Mouse (Mus musculus): ENCODE data around the gene Teddm1b.
"Not testable (repeated sequence)": the region's sequence is repeated elsewhere in the genome, so short reads cannot be mapped to it uniquely, and the experiment has no call there.

Teddm1b gene

DNA sequence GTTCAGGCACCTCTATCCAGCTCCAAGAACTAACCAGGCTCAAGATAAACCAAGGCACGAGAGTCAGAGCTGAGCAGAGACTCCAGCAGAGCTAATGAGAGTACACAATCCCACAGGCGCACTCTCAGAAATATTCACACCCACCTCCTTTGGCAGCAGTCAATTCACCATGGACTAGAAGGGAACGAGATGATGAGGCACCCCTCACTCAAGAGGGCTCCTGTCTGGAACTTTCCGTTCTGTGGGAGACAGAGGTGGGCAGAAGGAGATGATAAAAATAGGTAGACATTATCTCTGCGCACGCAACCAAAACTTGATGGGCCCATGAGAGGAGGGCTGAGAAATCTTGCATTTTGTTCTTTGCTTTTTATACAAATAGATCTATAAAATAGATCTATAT lies at the start of gene Teddm1b:
TSS of gene Teddm1b (plus strand) at position 301 of the 400 bp plus-strand sequence.
- no peak for DNase-seq

DNA sequence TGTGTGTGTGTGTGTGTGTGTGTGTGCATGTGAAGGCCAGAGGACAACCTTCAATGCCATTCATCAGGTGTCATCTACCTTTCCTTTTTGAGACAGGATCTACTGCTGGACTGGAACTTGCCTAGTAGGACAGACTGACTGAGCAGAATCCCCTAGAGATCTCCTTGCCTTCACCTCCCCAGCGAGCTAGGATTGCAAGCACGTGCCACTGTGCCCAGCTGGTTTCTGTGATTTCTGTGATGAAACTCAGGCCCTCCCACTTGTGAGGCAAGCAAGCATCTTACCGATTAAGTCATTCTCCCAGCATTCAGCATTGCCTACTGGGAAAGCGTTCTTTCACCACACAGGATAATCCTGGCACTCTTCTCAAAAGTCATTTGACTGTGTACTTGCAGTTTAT lies 43.4 kb upstream of the Teddm1b start:
- no peak for DNase-seq

DNA sequence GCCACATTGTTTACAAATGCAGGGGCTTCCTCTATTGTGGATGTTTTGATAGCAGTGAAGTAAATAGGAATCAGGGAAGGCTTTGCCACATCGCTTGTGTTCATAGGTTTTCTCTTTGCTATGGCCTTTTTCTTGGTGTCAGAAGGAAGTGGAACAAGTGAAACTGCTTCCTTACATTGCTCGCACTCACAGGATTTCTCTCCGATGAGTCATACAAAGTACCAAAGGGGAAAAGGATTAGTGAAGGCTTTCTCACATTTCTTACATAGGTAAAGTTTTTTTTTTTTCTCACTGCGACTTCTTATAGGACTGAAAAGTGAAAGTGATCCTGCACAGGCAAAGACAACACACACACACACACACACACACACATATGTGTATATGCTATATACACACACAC lies 38.1 kb upstream of the Teddm1b start:
- DNase-seq: no peak

DNA sequence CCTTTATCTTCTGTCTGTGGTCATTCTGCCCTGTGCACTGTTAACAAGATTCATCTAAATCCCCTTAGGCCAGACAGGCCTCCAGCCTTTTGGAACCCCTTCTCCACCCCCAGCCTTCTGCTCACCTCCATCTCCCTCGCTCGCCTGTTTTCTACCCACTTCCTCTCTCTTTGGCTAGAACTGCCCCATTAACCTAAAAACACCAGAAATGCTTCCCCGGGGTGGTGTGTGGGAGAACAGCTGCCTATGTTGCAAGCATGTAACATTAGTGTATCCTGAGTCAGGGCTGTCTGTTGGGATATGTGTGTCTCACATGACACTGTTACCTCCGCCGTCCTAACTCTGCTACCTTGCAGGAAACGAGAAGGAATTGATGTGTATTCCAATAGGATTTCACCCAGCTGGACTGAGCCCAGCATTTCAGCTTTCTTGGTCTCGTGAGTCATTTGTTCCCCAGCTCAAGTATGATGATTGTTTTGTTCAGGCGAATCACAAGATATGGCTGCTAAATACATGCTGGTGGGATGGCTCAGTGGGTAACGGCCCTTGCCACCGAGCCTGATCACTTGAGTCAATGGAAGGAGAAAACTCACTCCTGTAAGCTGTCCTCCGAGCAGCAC lies 31.9 kb upstream of the Teddm1b start:
- no peak for DNase-seq

DNA sequence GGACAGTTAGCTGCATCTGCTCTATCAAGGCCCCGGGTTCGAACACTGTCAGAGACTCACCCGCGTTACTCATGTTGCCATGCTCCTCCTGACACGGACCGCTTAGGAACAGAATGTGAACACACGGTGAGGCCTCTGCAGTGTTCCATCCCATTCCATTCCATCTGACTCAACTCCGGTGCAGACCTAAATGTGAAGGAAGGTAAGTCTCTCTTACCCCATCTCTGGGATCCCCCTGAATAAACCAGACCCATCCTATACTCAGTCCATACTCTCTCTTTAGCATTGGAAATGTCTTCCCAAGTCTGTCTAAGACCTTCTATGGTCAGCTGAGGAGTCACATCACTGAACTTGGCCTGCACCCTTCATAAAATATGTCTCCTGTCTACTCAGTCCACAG lies 30.1 kb upstream of the Teddm1b start, which contains the start of gene Rgsl1:
TSS of gene Rgsl1 (minus strand) at position 101 of the 400 bp plus-strand sequence.
- no peak for DNase-seq

DNA sequence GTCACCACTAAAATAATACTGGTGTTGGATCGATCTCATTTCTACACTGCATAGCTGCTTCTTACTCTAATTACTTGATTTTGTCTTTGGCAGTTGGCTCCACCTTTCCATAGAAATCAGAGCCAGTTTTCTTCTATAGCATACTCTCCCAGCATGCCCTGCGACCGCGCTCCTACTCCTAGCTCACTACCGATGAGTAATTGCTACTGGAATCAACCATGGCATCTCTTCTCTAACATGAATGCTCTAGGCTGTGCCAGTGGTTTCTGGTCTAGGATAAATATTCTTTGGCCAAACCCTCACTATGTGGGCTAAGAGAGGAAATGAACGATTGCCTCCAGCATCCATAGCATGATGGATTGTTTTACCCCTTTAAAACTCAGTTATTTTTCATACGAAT lies 27.7 kb upstream of the Teddm1b start:
- DNase-seq: no peak

DNA sequence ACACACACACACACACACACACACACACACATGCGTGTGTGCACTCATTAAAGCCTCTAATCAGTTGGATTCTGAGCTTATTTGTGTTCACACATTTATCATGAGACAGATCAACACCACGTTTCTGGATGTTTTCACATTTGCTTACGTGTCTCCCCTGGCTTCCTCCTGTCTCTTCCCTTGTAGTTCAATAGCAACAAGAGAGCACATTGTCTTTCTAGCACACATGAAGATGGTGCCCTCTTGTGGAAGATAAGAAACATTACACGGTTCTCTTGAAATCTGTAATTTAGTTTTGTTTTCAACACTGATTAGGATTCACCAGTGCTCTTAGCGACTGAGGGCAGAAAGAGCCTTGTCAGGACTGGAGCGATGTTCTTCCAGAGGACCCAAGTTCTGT lies 27.3 kb upstream of the Teddm1b start:
- DNase-seq: peak; percentile 6

DNA sequence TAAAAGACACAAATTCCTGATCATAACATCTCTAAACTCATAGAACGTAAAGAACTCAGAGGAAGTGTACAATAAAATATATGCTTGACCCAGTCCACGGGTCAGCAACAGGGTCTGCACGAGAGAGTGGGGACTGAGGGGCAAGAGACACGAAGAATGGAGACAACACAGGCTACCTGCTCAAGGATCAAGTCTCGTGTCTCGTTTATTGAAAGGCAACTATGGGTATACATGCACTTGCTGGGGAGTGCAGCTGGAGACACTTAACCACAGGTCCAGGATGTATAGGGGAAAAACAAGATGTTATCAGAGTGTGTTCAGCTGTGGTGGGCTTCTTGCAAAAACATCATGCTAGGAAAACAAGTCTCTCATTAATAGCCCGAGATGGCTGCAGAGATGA lies 21.4 kb upstream of the Teddm1b start:
- not testable (repeated sequence) for DNase-seq

DNA sequence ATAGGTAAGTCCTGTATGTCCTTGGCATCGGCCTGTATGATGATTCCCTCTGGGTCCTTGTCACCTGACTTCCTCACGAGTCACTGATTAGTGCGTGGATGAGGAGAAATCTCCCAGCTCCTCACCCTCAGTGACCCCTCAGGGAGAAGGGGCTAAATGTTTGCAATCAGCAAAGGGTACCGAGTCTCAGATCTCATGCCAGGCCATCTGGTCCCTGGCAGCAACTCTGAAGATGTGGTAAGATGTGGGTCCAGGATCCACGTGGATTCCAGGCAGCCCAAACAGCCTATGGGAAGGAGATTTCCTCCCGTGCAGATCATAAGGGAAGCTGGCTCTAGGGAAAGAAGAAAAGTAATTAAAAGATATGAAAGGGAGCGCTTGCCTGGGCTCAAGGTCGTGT lies 18.2 kb upstream of the Teddm1b start:
- no peak for DNase-seq

DNA sequence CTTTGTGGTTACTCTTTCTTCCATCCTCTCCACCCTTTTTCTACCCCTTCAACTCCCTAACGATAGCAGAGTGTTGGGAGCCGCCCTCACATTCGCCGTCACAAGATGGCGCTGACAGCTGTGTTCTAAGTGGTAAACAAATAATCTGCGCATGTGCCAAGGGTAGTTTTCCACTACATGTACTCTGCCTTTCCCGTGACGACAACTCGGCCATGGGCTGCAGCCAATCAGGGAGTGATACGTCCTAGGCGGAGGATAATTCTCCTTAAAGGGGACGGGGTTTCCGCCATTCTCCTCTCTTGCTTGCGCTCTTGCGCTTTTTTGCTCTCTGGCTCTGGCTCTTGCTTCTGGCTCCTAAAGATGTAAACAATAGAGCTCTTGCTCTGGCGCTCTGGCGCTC lies 6.2 kb downstream of the Teddm1b start:
- DNase-seq: not testable (repeated sequence)

DNA sequence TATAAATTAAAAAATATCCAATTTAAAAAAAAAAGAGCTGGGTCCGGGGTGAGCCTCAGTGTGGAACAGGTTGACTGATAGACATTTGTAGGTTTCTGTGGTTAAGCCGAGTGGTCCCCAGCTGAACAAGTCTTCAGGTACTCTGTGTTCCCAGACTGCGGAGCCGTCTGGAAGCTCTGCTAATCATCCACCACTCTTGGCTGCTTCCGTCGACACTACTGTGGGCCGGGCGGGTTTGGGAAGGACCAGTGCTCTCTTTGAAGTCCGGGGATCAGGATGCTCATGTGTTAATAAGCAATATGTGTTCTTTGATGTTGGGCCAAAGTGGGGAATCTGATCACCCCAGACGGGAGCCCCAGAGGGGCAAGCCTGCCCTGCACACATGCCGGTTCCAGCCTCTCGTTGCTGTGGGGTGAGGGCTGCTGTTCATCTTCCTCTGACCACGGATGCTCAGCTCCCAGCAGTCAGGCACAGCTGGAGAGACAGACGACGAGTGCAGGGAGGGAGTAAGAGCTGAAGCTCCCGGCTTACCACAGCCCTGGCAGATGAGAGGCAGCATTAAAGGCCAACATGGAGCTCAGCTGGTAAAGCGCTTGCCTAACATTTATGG lies 12.0 kb downstream of the Teddm1b start:
- no peak for DNase-seq

DNA sequence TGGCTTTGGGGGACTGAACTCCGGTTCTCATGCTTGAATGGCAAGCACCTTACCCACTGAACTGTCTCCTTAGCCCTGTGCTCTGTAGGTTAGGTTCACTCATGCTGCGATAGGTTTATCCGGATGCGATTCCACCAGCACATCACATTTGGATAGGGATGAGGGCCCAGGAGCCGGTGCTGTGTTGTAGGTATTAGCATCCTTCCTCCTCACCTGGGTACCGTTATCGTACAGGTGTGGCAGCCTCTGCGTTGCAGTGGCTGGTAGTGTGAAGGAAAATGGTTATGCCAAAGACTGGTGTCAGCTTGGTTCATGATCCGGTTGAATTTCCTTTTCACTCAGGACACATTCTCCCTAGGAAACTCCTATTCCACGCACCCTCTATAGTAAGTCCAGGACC lies 16.0 kb downstream of the Teddm1b start:
- DNase-seq: no peak

DNA sequence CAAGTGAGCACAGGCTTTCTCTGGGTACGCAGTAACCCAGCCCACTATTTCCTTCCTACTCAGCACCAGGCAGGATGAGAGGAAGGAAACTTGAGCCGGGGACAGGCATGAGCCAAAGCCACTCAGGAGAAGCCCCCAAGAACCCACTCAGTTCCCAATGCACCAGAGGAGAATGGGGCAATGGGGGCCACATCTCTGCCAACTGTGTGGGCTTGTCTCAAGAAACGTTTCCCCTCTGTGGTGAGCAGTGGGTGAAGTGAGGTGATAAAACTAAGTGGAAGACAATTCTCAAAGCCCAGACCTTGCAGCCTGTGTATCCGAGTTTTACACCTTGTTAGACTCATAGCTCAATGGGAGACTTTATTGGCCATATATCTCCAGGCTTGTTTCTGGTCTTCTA lies 17.3 kb downstream of the Teddm1b start, which contains the start of gene Teddm1a:
TSS of gene Teddm1a (plus strand) at position 301 of the 400 bp plus-strand sequence.
- DNase-seq: no peak

DNA sequence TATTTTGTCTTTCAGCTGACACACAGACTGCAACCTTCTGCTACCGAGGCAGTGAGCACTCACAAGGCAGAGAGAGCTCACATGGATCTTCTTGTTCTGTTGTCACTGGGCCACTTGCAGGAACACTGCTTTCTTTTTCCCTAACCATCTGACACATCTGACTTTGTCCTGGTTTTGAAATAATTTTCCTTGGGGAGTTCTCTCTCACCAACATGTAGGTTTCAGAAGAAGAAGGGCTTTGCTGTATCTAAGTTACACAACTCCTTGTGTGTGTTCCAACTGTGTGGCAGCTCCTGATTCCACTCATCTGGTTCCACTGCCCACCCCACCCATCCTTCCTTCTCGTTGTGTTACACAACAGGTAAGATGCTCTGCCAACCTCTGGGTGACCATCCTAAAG lies 19.6 kb downstream of the Teddm1b start:
- DNase-seq: no peak

DNA sequence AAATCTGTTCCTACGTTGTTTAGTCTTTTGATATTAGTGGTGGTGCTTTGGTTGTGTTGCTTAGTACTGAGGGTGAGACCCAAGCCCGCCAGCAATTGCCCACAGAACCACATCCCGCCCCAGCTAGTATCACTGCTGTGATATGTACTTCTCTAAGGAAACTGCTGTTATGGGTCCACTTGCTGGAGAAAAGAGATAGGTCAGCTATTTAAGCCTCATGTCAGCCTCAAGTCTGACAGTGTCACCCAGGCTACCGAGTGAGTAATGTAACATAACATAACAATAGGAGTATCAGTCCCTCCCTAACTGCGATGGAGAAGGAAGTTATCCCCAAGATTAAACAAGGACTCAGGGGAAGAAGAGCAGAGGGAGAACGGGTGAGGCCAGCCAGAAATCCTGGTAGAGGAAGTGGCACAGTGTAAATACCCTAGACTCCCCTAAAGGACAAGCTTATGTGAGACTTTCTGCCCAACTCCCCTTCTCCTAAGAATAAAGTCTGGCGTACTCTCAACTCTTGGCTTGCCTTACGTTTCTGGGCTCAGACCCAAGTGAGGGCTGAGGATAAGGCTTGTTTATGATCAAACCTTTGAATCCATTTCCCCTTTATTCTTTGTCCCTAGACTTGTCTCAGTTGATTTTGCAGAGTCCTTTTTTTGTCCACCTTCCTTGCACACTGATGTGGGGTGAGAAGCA lies 20.2 kb downstream of the Teddm1b start:
- no peak for DNase-seq

DNA sequence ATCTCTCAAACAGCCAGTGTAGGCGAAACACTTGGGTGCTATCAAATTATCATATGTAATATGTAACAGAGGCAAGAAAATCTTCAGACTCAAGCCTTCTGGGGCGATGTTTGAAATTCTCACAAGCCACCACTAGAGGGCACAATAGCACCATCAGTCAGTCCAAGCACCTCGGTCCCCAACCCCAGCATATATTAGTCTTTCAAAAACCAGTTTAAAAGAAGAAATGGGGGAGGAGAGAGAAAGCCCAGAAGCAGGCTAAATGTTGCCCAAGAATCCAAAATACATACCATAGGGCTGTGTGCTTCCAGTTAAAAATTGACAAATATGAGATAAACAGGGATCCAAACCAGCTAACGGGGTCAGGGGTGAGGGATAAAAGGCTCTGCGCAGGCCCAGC lies 20.8 kb downstream of the Teddm1b start:
- DNase-seq: peak; percentile 80

DNA sequence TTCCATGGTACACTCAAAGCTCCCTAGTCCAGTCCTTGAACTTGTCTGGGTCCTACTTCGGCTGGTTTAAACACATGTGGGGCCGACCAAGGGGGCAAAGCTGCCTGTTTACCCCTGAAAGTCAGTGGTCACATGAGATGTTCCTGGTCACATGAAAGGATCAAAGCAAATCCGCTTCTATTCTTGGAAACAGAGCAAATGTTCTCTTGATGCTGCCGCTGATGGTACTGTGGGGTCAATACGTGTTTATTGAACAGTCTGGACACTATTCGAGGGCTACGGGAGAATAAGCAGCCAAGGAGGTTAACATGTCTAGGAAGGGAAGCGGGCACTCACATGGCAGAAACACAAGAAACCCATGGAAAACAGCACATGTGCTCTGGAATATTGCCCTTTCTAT lies 23.1 kb downstream of the Teddm1b start:
- DNase-seq: no peak

DNA sequence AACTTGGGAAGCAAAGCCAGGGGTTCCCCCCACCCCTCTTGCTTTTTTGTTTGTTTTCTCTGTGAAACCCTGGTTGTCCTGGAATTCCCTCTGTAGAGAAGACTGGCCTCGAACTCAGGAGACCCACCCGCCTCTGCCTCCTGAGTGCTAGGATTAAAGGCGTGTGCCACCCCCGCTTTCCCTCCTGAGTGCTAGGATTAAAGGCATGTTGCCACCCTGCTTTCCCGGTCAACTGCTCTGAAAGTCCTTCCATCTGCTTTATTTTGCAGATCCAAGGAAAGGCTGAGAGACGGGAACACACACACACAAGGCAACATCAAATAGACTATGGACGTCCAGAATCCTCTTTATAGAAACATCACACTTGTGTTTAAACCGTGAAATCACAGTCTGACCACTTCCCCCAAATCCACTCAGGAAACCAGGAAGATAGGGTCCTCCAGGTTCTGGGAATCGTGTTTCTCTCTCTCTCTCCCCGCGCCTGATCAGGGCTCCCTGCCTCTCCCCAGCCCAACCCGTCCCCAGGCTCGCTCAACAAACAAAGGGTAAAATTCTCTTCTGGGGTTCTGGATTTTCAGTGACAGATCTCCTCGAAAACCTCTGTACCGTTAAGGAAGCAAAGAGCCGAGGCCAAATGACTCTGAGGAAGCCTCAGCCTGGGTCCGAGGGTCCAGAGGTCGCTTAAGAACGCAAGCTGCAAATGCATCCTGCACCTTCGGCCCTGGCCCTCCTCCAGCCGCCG lies 25.0 kb downstream of the Teddm1b start:
- no peak for DNase-seq

DNA sequence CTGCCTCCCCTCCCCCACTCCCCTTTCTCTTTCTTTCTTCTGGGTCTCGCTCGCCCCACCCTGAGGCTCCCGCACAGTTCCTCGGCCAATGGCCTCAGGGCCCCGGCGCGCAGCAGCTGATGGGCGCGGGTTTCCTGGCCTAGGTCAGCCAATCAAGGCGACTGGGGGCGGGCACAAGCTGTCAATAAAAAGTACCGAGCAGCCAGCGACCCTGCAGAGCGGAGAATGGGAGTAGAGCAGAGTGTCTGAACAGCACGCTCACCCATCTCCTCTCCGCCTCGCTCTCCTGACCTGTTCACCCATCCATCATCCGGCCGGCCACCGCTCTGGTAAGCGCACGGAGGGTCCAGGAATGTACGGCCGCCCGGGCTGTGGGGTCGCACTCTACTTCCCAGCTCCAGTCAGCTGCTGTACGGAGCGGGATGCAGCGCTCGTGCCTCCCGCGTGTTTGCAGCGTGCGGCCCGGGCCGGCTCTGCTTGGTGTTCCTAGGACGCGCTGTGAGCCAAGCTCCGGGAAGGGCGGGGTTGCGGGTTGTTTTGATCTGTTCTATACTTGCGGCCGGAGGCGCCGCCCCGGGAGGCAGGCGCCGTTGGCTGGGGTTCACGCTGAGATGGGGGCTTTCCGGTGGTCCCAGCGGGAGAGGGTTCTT lies 25.7 kb downstream of the Teddm1b start, which contains the start of the genes Glul and Teddm2:
TSS of gene Glul (plus strand) at position 214 of the 650 bp plus-strand sequence.
TSS of gene Teddm2 (minus strand) at position 498 of the 650 bp plus-strand sequence.
- DNase-seq: peak; percentile 99

DNA sequence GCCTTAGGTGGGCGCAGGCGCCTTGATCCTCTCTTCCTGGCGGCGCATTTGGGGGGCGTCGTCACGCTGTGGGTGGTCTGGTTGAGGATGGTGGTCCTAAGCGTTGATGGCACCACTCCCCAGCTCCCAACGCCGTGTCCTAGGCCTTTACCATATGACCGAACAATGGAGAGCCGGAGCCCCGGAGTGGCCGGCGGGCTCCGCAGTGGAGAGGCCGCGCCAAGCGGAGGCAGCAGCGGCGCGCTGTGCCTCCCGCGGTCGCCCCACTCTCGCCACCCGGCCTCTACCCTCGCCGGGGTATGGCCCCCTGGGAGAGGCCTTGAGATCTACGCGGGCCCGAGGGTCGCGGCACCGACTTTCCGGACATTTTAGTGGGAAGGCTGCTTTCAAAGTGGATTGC lies 26.2 kb downstream of the Teddm1b start:
- no peak for DNase-seq

DNA sequence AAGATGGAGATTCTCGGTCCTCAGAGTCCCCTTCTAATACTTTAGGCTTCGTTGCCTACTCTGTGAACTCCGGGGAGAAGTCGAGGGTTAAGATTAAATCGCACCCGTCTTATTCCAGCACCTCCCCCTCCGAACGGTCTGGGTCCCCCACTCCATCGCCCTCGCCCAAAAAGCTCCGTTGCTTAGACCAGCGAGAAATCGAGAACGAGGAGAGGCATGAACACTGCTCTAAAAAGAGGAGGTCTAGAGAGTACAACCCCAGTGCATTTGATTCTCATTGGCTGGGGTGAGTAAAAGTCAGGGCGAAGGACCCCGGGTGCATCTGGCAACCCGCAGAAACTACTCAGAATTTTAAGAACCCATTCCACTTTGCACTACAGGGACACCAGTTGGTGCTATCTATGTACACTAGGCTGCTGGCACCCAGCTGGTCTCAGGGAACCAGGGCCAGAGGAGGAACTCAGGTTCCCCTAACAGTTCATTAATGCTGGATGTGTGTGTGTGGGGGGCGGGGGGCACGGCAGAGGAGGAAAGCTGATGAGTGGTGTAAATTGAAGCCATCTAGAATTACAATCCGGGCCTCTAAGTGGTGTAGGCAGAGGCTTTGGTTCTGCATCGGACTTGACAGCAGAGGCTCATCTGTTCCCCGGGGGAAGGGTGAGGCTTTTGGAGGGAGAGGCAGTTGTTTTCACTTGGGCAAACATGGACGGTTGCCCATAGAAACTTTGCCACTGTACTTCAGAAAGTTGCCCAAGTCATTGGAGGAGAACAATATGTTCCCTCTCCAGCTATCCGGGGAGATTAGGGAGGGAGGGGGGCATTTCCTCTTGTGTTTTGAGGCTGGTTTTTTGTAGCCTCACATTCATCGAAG lies 26.9 kb downstream of the Teddm1b start:
- peak; percentile 78 for DNase-seq

DNA sequence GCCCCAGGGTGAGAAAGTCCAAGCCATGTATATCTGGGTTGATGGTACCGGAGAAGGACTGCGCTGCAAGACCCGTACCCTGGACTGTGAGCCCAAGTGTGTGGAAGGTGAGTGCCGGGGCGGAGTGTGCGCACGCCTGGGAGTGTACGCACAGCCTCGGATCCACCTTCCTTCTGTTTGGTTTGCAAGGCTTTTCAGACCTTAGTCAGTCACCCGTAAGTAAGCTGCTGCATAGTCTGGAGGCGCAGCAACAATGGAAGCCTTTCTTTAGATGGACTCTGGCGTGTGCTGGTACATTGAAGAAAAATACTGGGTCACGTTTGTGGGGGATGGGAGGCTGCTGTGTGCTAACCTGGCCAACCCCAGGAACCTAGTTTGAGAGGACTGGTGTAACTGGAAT lies 28.9 kb downstream of the Teddm1b start:
- DNase-seq: no peak

Data from kidney, adult 9 months (tissue).